Mouse (Mus musculus) liver, postnatal 0 days (tissue): Measurements from ENCODE around the gene Golga7b.

Source experiments
- CTCF ChIP-seq: sonication (generic); IDR thresholded peaks from 2 replicates; pipeline ENCODE4 v1.5.1; 2016; ENCODE audit warnings: antibody characterized with exemption, low read depth
- EP300 ChIP-seq: IDR thresholded peaks from 2 replicates; pipeline ENCODE4 v1.6.1; 2016; ENCODE audit warnings: antibody characterized with exemption, low read depth, mild to moderate bottlenecking

- TF ChIP-seq CTCF = no peak
- TF ChIP-seq EP300 = no peak
These were observed 20.9 kb upstream of the Golga7b start for GRCm38 (mm10) chr19:42226451-42226850.
